Mouse (Mus musculus): ENCODE measurements at regions not wholly inside any gene's neighbourhood (a gene's known extent, or its start where the extent isn't known, plus 50 kb on each side); places are given as distances from the start of the nearest gene placed in this dataset.

GRCm38 (mm10) chr9:118396425-118397053 is 81.5 kb upstream of the Eomes start:
- intact Hi-C loops (cut with DNase I): no loop called here
- no peak for DNase-seq

GRCm38 (mm10) chr9:118400520-118400919 is 77.5 kb upstream of the Eomes start:
- intact Hi-C loops (cut with DNase I): no loop called here

GRCm38 (mm10) chr9:118401170-118401569 is 76.8 kb upstream of the Eomes start:
- no peak for DNase-seq
- intact Hi-C loops (cut with DNase I): no loop called here

More at GRCm38 (mm10) chr9:118400520-118400919, 77.5 kb upstream of the Eomes start:
- no peak for DNase-seq

- DNase-seq: no peak
- intact Hi-C loops (cut with DNase I): no loop called here
Measured at GRCm38 (mm10) chr9:118404867-118405266, 73.1 kb upstream of the Eomes start.

GRCm38 (mm10) chr9:118405926-118406518 is 72.0 kb upstream of the Eomes start:
- DNase-seq: no peak
- intact Hi-C loops (cut with DNase I): no loop called here

- no peak for DNase-seq
- intact Hi-C loops (cut with DNase I): no loop called here
Measured at GRCm38 (mm10) chr9:118416032-118416431, 62.0 kb upstream of the Eomes start.

- intact Hi-C loops (cut with DNase I): no loop called here
- no peak for DNase-seq
Measured at GRCm38 (mm10) chr9:118416475-118416874, 61.5 kb upstream of the Eomes start.

GRCm38 (mm10) chr9:118424344-118424743 is 53.7 kb upstream of the Eomes start:
- intact Hi-C loops (cut with DNase I): no loop called here
- DNase-seq: no peak
